Mouse (Mus musculus) CD4-positive, CD25-positive, alpha-beta regulatory T cell, adult 2 months (primary cell): ENCODE measurements around the gene Cd38.
A peak's percentile ranks its signal among the peaks of the same experiment; 100 is the strongest.

Experiments used
- DNase-seq: peaks from one replicate; pipeline ENCODE4 v3.0.0-alpha.2; 2012; ENCODE audit warnings: low read depth, low spot score

Gene Cd38

GRCm38 (mm10) chr5:43868253-43868652 lies at the start of gene Cd38:
Cd38 (plus strand) TSS chr5:43868553.
- DNase-seq, result no peak

DNA sequence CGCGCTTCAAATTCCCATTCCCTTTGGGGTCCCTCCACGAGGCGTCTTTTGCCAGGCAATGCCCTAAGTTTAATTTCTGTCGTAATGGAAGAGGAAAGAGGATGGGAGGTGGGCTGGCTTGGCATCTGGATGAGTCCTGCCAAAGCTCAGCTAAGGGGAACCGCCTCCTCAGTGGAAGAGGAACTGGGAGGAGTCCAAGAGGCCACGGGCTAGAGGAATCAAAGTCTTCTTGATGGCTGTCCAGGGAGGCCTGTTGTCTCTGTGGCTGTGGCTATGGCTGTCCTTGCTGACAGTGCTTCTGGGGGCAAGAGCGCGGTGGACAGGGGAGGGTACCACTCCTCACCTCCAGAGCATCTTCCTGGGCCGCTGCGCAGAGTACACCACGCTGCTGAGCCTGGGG lies 49.7 kb upstream of the Cd38 start, which contains the start of gene Bst1:
Bst1 (plus strand) TSS at position 191 of the 400 bp plus-strand sequence.
- no peak for DNase-seq

DNA sequence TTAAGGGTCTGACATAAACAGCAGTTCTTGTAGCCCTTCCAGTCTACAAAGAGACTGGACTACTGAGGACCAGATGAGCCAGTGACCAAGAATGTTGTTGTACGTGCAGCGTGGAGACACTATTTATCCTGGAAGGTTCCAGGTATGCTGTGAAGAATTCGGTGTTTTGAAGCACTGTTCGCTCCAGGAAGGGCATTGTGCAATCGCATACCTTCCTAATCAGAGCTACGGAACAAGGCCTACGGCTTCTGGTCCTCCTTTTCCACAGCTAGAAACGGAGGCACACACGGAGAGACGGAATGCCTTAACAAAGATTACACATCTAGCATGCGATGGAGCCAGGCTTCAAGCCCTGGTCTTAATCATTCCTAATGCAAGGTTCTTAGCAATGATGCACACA lies 47.6 kb upstream of the Cd38 start:
- DNase-seq, result no peak

DNA sequence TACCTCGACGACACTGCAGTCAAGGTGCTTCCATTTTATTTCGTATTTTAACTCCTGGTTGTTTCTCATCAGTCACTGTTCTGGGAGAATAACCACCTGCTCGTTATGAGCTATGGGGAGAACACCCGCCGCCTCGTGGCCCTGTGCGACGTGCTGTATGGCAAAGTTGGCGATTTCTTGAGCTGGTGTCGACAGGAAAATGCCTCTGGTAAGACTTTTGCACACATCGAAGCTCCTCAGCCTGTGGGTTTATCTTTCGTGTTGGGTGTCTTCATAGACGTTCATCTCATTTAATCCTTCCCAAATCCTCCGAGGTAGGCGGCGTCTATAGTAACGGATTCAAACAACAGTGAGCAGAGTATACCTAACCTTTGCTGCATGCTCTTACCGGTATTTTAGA lies 46.8 kb upstream of the Cd38 start, which contains the start of gene Fbxl5:
Fbxl5 (minus strand) TSS at position 101 of the 400 bp plus-strand sequence.
- no peak for DNase-seq

GRCm38 (mm10) chr5:43822199-43822598 lies 46.2 kb upstream of the Cd38 start:
- no peak for DNase-seq

DNA sequence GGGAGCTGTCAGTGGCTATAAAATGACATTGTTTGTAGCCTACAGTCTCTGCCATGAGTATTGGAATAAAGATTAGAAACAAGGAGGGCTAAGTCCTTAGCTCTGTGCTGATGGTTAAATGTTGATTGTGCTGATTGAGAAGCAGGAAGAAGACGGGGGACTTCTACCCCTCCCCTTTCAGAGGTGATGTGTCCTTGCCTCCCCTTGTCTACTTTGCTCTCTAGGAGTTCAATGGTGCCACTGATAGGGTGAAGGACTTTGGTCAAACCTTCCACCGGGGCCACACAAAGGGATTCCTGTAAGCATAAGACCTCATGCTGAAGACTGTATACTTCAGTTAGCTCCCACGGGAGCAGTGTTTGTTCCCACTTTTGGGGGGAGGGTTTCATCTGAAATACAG lies 45.5 kb upstream of the Cd38 start:
- DNase-seq, result no peak

GRCm38 (mm10) chr5:43824580-43824979 lies 43.8 kb upstream of the Cd38 start:
- DNase-seq, result peak; percentile 12

DNA sequence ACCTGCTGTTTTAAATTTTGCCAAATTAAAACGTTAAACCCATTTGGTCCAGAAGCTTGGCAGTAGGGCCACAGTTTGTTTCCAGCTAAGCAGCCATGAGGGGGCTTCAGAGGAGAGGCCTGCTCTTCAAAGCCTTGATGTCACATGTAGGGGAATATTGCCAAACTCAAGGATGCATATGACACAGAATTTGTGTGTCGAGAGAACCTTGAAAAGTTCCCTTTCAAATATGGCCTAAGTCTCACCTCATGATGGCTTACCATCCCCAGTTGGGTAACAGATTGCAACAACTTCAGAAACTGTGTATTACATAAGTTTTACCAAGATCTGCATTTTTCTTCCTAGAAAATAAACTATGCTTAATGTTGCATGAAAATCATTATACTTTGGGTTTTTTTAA lies 41.5 kb upstream of the Cd38 start:
- no peak for DNase-seq

- DNase-seq, result no peak
Measured at GRCm38 (mm10) chr5:43827366-43827765, 41.0 kb upstream of the Cd38 start.

DNA sequence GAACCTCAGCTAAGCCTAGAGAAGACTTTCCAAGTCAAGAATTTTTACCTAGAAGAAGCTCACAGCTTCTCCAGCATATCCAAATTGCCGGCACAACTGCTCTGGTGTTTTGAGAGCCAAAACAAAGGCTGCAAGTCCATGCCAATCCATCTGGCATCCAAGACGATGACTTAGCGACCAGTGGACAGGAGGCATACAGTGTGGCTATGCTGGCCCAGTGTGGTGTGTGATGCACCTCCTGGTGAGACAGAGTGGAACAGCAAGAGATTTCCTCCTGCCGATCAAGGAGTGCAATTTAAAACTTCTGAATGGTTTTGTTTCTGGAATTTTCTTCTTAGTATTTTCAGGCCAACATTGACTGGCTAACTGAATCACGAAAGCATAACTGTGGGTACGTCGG lies 31.8 kb upstream of the Cd38 start:
- peak; percentile 13 for DNase-seq

DNA sequence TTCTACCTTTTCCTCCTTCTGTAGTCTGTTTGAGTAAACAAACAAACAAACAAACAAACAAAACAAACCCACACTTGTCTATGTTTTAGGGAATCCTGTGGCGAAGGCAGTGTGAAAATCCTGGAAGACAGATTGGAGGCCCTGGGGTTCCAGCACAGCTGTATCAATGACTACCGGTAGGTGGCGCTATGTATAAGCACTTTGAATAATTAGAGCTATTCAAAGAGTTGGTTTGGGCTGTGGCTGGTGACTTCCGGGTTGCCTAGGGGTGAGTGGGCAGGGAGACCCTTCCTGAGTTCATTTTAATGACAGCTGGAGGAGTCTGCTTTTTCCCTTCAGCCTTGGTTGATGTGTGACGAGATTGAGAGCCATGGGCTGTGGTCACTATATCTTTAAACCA lies 31.0 kb upstream of the Cd38 start:
- peak; percentile 74 for DNase-seq

GRCm38 (mm10) chr5:43841144-43842010 lies 27.0 kb upstream of the Cd38 start:
- peak; percentile 87 for DNase-seq

DNA sequence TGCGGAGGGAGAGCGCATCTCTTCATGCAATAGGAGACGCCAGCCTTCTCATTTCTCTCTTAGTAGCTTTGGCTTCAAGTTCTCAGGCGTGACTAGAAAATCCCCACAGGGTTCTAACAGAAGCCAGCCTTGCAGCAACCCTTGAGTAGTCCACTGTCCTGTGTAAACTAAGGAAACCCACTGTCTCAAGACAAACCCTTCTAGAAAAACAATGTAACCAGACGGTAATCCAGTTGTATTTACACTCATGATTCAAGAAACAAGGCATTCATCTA lies 26.4 kb upstream of the Cd38 start:
- no peak for DNase-seq

DNA sequence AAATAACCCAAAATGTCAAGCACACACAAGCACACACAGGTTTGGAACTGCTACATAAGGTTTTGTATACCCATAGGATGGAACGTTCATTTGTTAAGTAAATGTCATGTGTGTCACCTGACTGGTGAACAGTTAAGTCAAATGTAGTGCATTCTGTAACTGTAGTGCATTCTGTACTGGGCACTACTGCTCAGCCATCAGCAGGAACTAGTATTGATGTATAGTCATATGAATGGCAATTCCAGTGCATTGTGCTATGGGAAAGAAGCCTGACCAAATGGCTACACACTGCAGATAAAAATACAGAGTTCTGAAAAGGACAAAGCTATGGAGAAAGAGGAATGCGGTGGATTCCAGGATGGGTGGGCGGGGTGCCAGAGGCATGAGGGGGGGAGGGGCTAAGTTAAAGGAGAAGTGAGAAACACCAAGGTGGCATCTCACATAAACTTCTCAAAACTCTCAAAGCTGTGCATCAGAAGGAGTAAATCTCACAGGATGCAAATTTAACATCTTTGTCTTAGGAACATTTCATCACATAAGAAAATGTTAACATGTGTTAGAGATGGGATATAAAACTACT lies 25.7 kb upstream of the Cd38 start:
- DNase-seq, result no peak

- DNase-seq, result no peak
Measured at GRCm38 (mm10) chr5:43845083-43845482, 23.3 kb upstream of the Cd38 start.

- no peak for DNase-seq
Measured at GRCm38 (mm10) chr5:43845646-43846045, 22.7 kb upstream of the Cd38 start.

DNA sequence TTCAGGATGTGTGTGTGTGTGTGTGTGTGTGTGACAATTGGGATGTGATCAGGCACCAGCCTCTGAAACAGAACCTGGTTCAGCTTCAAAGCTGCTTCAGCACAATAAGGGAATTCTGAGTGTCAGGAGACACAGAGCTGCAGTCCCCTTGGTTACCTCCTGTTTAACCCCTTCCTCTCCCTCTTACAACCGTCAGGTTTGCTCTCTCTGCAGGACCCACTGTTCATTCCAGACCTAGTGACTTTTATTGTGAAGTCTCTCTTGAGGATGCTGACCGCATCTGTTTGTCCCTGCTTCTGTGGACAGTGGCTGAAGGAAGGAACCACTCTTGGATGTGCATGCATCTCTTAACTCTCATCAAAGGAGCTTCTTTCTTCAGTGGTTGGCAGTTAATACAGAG lies 22.1 kb upstream of the Cd38 start:
- DNase-seq, result no peak

DNA sequence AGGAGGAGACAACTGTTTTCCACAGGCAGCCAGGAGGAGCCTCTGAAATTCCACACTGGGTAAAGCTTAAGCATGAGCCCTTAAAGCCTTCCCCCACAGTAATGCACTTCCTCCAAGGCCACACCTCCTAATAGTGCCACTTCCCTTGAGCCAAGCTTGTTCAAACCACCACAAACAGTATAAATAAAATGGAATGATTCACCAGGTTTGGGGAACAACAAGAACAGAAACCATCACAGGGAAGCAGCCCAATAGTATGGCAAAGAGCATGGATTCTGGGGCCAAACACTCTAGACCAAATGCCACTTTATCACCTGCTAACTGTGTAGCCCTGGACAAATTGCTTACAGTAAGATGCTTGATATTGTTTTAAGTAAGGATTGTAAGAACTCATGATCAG lies 20.8 kb upstream of the Cd38 start:
- no peak for DNase-seq

DNA sequence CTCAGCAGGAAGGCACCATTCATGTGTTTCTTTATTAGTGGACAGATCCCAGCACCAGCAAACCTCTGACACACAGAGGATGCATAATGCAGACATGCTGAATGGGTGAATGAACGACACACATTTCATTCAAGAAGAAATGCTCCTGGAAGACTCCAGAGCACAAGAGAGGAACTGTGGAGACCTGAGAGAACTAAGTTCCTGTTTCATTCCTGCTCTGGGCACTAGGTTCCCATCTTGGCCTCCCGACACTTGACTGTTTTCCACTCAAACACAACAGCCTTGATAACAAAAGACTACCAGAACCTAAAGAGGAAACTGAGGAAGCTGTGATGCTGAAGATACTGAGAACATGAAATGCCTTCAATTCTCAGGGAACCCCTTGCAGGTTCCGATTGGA lies 20.1 kb upstream of the Cd38 start:
- DNase-seq, result no peak

DNA sequence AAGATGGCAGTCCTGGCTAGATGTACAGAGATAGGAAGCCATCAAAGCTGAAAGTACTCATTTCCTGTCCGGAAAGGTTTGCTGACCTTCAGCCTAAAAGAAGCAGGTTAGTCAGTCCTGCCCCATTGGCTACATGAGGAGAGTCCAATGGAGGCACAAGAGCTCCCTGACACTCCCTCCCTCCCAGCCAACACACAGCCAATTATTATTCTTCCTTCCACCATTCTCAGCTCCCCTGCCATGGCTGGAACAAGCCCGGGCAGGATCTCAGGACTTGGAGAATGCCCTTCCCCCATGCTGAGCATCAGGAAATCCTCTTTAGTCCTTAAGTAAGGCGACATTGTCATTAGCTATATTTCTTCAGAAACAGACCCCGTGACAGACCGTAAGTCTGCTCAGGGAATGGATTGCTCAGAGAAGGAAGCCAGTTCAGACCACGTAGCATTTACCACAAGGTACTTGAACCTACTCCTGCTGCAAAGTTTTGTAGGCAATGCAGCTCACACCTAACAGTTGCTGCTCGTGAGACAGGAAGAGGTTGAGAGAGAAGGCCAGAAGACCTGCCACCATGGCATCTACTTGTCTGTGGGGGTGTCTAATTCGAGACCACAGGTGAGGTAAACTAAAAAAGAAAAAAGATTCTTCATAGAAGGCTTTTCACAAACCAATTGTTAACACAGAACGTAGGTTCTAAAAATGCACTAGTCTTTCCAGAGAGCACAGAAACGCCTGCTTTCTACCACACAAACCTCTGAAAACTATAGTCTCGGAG lies 15.1 kb upstream of the Cd38 start:
- DNase-seq, result no peak

DNA sequence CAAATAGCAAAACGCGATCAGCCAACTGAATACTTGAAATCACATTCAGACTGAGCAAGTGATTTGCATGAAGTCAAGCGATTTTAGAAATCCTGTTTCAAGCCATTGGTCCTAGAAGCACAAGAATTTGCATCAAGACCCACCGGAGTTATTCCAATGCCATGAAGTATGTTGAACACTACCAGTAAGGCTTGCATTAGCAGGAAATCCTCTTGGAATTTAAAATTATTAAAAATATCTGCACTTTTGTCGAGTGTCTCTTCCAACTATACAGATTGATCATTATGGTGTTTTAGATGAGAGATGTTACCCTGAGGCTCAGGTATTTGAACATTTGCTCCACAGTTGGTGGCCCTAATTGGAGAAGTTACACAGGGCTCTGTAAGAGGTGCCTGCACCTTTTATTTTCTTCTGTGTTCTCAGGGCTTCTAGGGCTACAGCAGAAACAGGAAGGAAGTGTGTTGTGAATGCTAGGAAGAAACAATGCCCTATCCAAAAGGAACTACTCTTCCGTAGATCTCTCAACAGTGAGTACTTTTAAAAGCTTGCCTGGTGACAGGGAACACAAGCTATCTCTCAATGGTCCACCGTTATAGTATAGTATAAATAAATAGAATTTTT lies 14.4 kb upstream of the Cd38 start:
- DNase-seq, result no peak

GRCm38 (mm10) chr5:43855769-43856168 lies 12.6 kb upstream of the Cd38 start:
- DNase-seq, result peak; percentile 30
